23 mouse cellular contexts compared by ENCODE assay signal in the genomic region with DNA sequence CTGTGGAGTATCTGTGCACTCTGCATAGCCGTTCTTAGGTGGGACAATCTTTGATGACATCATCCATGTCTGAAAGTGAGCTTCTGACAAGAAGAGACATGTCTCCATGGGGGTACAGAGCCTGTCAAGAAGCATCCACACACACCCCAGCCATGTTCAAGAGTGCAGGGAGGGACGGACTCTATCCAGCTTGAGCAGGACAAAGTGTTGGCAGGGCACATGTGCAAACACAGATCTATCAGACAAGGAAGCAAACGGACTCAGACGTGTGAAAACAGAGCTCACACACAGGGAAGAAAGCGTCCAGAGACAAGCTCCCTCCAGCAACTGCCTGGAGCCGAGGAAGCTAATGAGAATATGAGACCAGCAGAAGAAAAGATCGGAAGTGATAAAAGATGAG. TPM values are rescaled to one million over a fixed set of nuclear protein-coding genes. Genes with fewer than 3 reads are reported as not detected.
DNase-seq lines count a peak whose midpoint lies in the region; ATAC-seq and TF ChIP-seq lines count a peak whose summit lies in the region.
"Had no signal": no experiment of that assay in that cellular context is flagged by ENCODE, and none has a peak within 500 bp of the region (broad histone marks: within the 10 kb centered on the region; RNA-seq: fewer than 3 reads in every experiment).

No protein-coding gene starts in this region.

- H3K4me2 ChIP-seq in embryonic facial prominence, embryonic 14.5 days (ENCODE audit: low read depth, low read length) = no peak overlapping the region
- no peak overlapping the region for H3K4me2 ChIP-seq in hindbrain, embryonic 14.5 days (replicated peaks)
- no peak overlapping the region for H3K4me2 ChIP-seq in hindbrain, embryonic 13.5 days
- H3K4me2 ChIP-seq in midbrain, embryonic 13.5 days (replicated peaks) = no peak overlapping the region
- no peak overlapping the region for H3K4me2 ChIP-seq in midbrain, postnatal 0 days (ENCODE audit: low read depth, low read length, poor library complexity, severe bottlenecking)
- no peak overlapping the region for H3K4me2 ChIP-seq in forebrain, postnatal 0 days (ENCODE audit: low read depth)
- H3K4me2 ChIP-seq: limb, embryonic 15.5 days; lung, embryonic 15.5 days; neural tube, embryonic 15.5 days; stomach, embryonic 15.5 days had no signal

- WGBS in embryonic facial prominence, embryonic 14.5 days = 47% methylated on average over 7 of the region's 7 CpGs
- WGBS in embryonic facial prominence, embryonic 10.5 days = 69% methylated on average over 7 of the region's 7 CpGs
- 57% methylated on average over 7 of the region's 7 CpGs for WGBS in hindbrain, embryonic 14.5 days
- WGBS in hindbrain, embryonic 13.5 days = 58% methylated on average over 7 of the region's 7 CpGs
- WGBS in midbrain, embryonic 13.5 days = 55% methylated on average over 7 of the region's 7 CpGs
- 46% methylated on average over 7 of the region's 7 CpGs for WGBS in midbrain, postnatal 0 days
- 36% methylated on average over 7 of the region's 7 CpGs for WGBS in forebrain, postnatal 0 days

- ATAC-seq in embryonic facial prominence, embryonic 14.5 days (ENCODE audit: low read depth) = no peak
- ATAC-seq in hindbrain, embryonic 14.5 days (ENCODE audit: low FRiP score) = no peak
- ATAC-seq in hindbrain, embryonic 13.5 days (ENCODE audit: low FRiP score) = no peak
- ATAC-seq in midbrain, embryonic 13.5 days = no peak
- no peak for ATAC-seq in midbrain, postnatal 0 days (ENCODE audit: low FRiP score)
- ATAC-seq in forebrain, postnatal 0 days = peak; percentile 69

- H3K27me3 ChIP-seq in embryonic facial prominence, embryonic 14.5 days (replicated peaks; ENCODE audit: control insufficient read depth, insufficient read depth, low read length) = no peaks in the 10 kb centered on the region
- no peaks in the 10 kb centered on the region for H3K27me3 ChIP-seq in embryonic facial prominence, embryonic 10.5 days (replicated peaks; ENCODE audit: low read depth, poor library complexity, severe bottlenecking)
- no peaks in the 10 kb centered on the region for H3K27me3 ChIP-seq in hindbrain, embryonic 14.5 days (ENCODE audit: control insufficient read depth, insufficient read depth, low read length)
- H3K27me3 ChIP-seq in hindbrain, embryonic 13.5 days = no peaks in the 10 kb centered on the region
- H3K27me3 ChIP-seq in midbrain, embryonic 13.5 days = no peaks in the 10 kb centered on the region
- no peaks in the 10 kb centered on the region for H3K27me3 ChIP-seq in midbrain, postnatal 0 days (ENCODE audit: insufficient read depth, low read length)
- H3K27me3 ChIP-seq in forebrain, postnatal 0 days (ENCODE audit: insufficient read depth, low read length) = no peaks in the 10 kb centered on the region
- H3K27me3 ChIP-seq: limb, embryonic 15.5 days; lung, embryonic 15.5 days; neural tube, embryonic 15.5 days; stomach, embryonic 15.5 days had no signal

- no peaks in the 10 kb centered on the region for H3K36me3 ChIP-seq in embryonic facial prominence, embryonic 14.5 days (ENCODE audit: control insufficient read depth, insufficient read depth, low read length)
- H3K36me3 ChIP-seq in embryonic facial prominence, embryonic 10.5 days (replicated peaks) = no peaks in the 10 kb centered on the region
- no peaks in the 10 kb centered on the region for H3K36me3 ChIP-seq in hindbrain, embryonic 14.5 days (replicated peaks; ENCODE audit: control insufficient read depth, insufficient read depth)
- no peaks in the 10 kb centered on the region for H3K36me3 ChIP-seq in hindbrain, embryonic 13.5 days
- no peaks in the 10 kb centered on the region for H3K36me3 ChIP-seq in midbrain, embryonic 13.5 days
- H3K36me3 ChIP-seq in midbrain, postnatal 0 days (ENCODE audit: insufficient read depth, low read length) = no peaks in the 10 kb centered on the region
- no peaks in the 10 kb centered on the region for H3K36me3 ChIP-seq in forebrain, postnatal 0 days (ENCODE audit: insufficient read depth)
- H3K36me3 ChIP-seq: limb, embryonic 15.5 days; lung, embryonic 15.5 days; neural tube, embryonic 15.5 days; stomach, embryonic 15.5 days had no signal

- no peak for TF ChIP-seq CTCF in midbrain, postnatal 0 days (IDR thresholded peaks at IDR 0.05)
- no peak for TF ChIP-seq CTCF in forebrain, postnatal 0 days (IDR thresholded peaks at IDR 0.05; ENCODE audit: low read depth)

- H3K27ac ChIP-seq in embryonic facial prominence, embryonic 14.5 days (replicated peaks; ENCODE audit: low read depth, low read length) = no peak overlapping the region
- H3K27ac ChIP-seq in embryonic facial prominence, embryonic 10.5 days (replicated peaks) = no peak overlapping the region
- 0 out of 2 replicates have a peak overlapping the region, but pooled peaks have one; percentile 26 for H3K27ac ChIP-seq in hindbrain, embryonic 14.5 days
- no peak overlapping the region for H3K27ac ChIP-seq in hindbrain, embryonic 13.5 days
- H3K27ac ChIP-seq in midbrain, embryonic 13.5 days = peak overlapping the region; percentile 37
- H3K27ac ChIP-seq in midbrain, postnatal 0 days (ENCODE audit: low read depth, low read length) = no peak overlapping the region
- H3K27ac ChIP-seq in forebrain, postnatal 0 days (ENCODE audit: low read depth, low read length) = no peak overlapping the region
- H3K27ac ChIP-seq: gastrocnemius, adult 2 months; kidney, postnatal 0 days; limb, embryonic 15.5 days; liver, embryonic 14.5 days; lung, embryonic 15.5 days; neural tube, embryonic 15.5 days; stomach, embryonic 15.5 days had no signal

- H3K4me3 ChIP-seq in embryonic facial prominence, embryonic 14.5 days (ENCODE audit: low read depth, low read length) = no peak overlapping the region
- H3K4me3 ChIP-seq in embryonic facial prominence, embryonic 10.5 days = no peak overlapping the region
- H3K4me3 ChIP-seq in hindbrain, embryonic 14.5 days (replicated peaks; ENCODE audit: low read length) = no peak overlapping the region
- no peak overlapping the region for H3K4me3 ChIP-seq in hindbrain, embryonic 13.5 days
- no peak overlapping the region for H3K4me3 ChIP-seq in midbrain, embryonic 13.5 days (replicated peaks)
- no peak overlapping the region for H3K4me3 ChIP-seq in midbrain, postnatal 0 days (ENCODE audit: low read depth, low read length)
- no peak overlapping the region for H3K4me3 ChIP-seq in forebrain, postnatal 0 days (ENCODE audit: low read depth, low read length)
- H3K4me3 ChIP-seq: gastrocnemius, adult 2 months; limb, embryonic 15.5 days; lung, embryonic 15.5 days; neural tube, embryonic 15.5 days; stomach, embryonic 15.5 days had no signal

- H3K9ac ChIP-seq in embryonic facial prominence, embryonic 14.5 days (ENCODE audit: low read depth, low read length) = no peak overlapping the region
- no peak overlapping the region for H3K9ac ChIP-seq in hindbrain, embryonic 14.5 days
- H3K9ac ChIP-seq in hindbrain, embryonic 13.5 days = no peak overlapping the region
- no peak overlapping the region for H3K9ac ChIP-seq in midbrain, embryonic 13.5 days (replicated peaks)
- H3K9ac ChIP-seq in midbrain, postnatal 0 days (replicated peaks; ENCODE audit: low read length, poor library complexity, severe bottlenecking) = no peak overlapping the region
- no peak overlapping the region for H3K9ac ChIP-seq in forebrain, postnatal 0 days
- H3K9ac ChIP-seq: limb, embryonic 15.5 days; liver, embryonic 14.5 days; lung, embryonic 15.5 days; neural tube, embryonic 15.5 days; stomach, embryonic 15.5 days had no signal

- peak; percentile 11 for DNase-seq in embryonic facial prominence, embryonic 14.5 days (ENCODE audit: low spot score)
- DNase-seq in embryonic facial prominence, embryonic 10.5 days (ENCODE audit: low spot score) = no peak
- DNase-seq in hindbrain, embryonic 14.5 days (ENCODE audit: low spot score) = no peak
- no peak for DNase-seq in midbrain, postnatal 0 days (ENCODE audit: low spot score)
- peak; percentile 26 for DNase-seq in forebrain, postnatal 0 days
- DNase-seq in MN1 (ENCODE audit: low spot score) = no peak
- DNase-seq: cerebellum, adult 11-12 months; cerebellum, postnatal 10 days; gastrocnemius, adult 2 months; kidney, adult 2 months; left cerebral cortex, postnatal 4 days; right cerebral cortex, adult 18-20 months; right cerebral cortex, postnatal 4 days; thymus, adult 18-20 months; thymus, postnatal 36 days had no signal

- H3K9me3 ChIP-seq in embryonic facial prominence, embryonic 14.5 days (ENCODE audit: control insufficient read depth, low read length) = 0 out of 2 replicates have a peak, but pooled peaks cover 6% of the 10 kb centered on the region
- H3K9me3 ChIP-seq in embryonic facial prominence, embryonic 10.5 days = no peaks in the 10 kb centered on the region
- peaks cover 7% of the 10 kb centered on the region; the same call in 1 of the 2 replicates for H3K9me3 ChIP-seq in hindbrain, embryonic 14.5 days (ENCODE audit: control insufficient read depth, low read length)
- no peaks in the 10 kb centered on the region for H3K9me3 ChIP-seq in hindbrain, embryonic 13.5 days
- H3K9me3 ChIP-seq in midbrain, embryonic 13.5 days = no peaks in the 10 kb centered on the region
- H3K9me3 ChIP-seq in midbrain, postnatal 0 days (ENCODE audit: low read length) = no peaks in the 10 kb centered on the region
- H3K9me3 ChIP-seq in forebrain, postnatal 0 days (ENCODE audit: low read length) = no peaks in the 10 kb centered on the region
- H3K9me3 ChIP-seq: limb, embryonic 15.5 days; lung, embryonic 15.5 days; stomach, embryonic 15.5 days had no signal

- H3K4me1 ChIP-seq in embryonic facial prominence, embryonic 14.5 days (ENCODE audit: control insufficient read depth, insufficient read depth, low read length) = no peaks in the 10 kb centered on the region
- H3K4me1 ChIP-seq in embryonic facial prominence, embryonic 10.5 days = no peaks in the 10 kb centered on the region
- peaks cover 25% of the 10 kb centered on the region for H3K4me1 ChIP-seq in hindbrain, embryonic 14.5 days (replicated peaks; ENCODE audit: control insufficient read depth, insufficient read depth, low read length)
- H3K4me1 ChIP-seq in hindbrain, embryonic 13.5 days (replicated peaks) = peaks cover 22% of the 10 kb centered on the region
- peaks cover 29% of the 10 kb centered on the region for H3K4me1 ChIP-seq in midbrain, embryonic 13.5 days (replicated peaks)
- no peaks in the 10 kb centered on the region for H3K4me1 ChIP-seq in midbrain, postnatal 0 days (ENCODE audit: insufficient read depth, low read length)
- H3K4me1 ChIP-seq in forebrain, postnatal 0 days (ENCODE audit: insufficient read depth) = no peaks in the 10 kb centered on the region; the same call in 1 of the 2 replicates
- H3K4me1 ChIP-seq: limb, embryonic 15.5 days; lung, embryonic 15.5 days; stomach, embryonic 15.5 days had no signal

RNA-seq across cellular contexts. Expression of a gene that starts 43.9 kb away (rescaled TPM):
- 11.4 and 12.0 TPM in 2 replicates for polyA plus RNA-seq in embryonic facial prominence, embryonic 14.5 days (2014; fragmentation: Nextera tagmentation; extraction: Ambion mirVana)
- 10.4 and 11.2 TPM in 2 replicates for polyA plus RNA-seq in embryonic facial prominence, embryonic 10.5 days (2016; fragmentation: Nextera tagmentation; extraction: Ambion mirVana)
- 11.7 and 12.2 TPM in 2 replicates for polyA plus RNA-seq in hindbrain, embryonic 14.5 days (2014; fragmentation: Nextera tagmentation; extraction: Ambion mirVana)
- polyA plus RNA-seq in hindbrain, embryonic 13.5 days (2015; fragmentation: Nextera tagmentation; extraction: Ambion mirVana) = 10.2 and 10.8 TPM in 2 replicates
- polyA plus RNA-seq in midbrain, embryonic 13.5 days (2015; fragmentation: Nextera tagmentation; extraction: Ambion mirVana) = 10.5 and 10.7 TPM in 2 replicates
- 14.4 and 18.8 TPM in 2 replicates for total RNA-seq in midbrain, postnatal 0 days (2014; rRNA removed)
- polyA plus RNA-seq in midbrain, postnatal 0 days (2015; fragmentation: Nextera tagmentation; extraction: Ambion mirVana) = 9.2 and 9.9 TPM in 2 replicates
- total RNA-seq in forebrain, postnatal 0 days (2014; rRNA removed) = 16.2 and 20.5 TPM in 2 replicates
- polyA plus RNA-seq in forebrain, postnatal 0 days (2015; fragmentation: Nextera tagmentation; extraction: Ambion mirVana) = 8.2 and 10.2 TPM in 2 replicates

Comparison
In these comparisons a context has a peak if more than half of its experiments do, and no peak if none do; other contexts are left out.
1. DNase-seq: peak in embryonic facial prominence, embryonic 14.5 days (single experiment) and forebrain, postnatal 0 days (single experiment); none in embryonic facial prominence, embryonic 10.5 days (single experiment), hindbrain, embryonic 14.5 days (single experiment), midbrain, postnatal 0 days (single experiment) and MN1 (single experiment).
2. H3K27ac ChIP-seq: peak in hindbrain, embryonic 14.5 days (single experiment) and midbrain, embryonic 13.5 days (single experiment); none in embryonic facial prominence, embryonic 14.5 days (single experiment), embryonic facial prominence, embryonic 10.5 days (single experiment), hindbrain, embryonic 13.5 days (single experiment), midbrain, postnatal 0 days (single experiment) and forebrain, postnatal 0 days (single experiment).